Mouse (Mus musculus): Measurements from ENCODE around the gene Eng. TPM values are rescaled to one million over a fixed set of nuclear protein-coding genes. Genes with fewer than 3 reads are reported as not detected.
A peak's percentile ranks its signal among the peaks of the same experiment; 100 is the strongest.

The Eng gene
- polyA plus RNA-seq, 1 experiment from 2014 or later = 30.5 TPM

DNA sequence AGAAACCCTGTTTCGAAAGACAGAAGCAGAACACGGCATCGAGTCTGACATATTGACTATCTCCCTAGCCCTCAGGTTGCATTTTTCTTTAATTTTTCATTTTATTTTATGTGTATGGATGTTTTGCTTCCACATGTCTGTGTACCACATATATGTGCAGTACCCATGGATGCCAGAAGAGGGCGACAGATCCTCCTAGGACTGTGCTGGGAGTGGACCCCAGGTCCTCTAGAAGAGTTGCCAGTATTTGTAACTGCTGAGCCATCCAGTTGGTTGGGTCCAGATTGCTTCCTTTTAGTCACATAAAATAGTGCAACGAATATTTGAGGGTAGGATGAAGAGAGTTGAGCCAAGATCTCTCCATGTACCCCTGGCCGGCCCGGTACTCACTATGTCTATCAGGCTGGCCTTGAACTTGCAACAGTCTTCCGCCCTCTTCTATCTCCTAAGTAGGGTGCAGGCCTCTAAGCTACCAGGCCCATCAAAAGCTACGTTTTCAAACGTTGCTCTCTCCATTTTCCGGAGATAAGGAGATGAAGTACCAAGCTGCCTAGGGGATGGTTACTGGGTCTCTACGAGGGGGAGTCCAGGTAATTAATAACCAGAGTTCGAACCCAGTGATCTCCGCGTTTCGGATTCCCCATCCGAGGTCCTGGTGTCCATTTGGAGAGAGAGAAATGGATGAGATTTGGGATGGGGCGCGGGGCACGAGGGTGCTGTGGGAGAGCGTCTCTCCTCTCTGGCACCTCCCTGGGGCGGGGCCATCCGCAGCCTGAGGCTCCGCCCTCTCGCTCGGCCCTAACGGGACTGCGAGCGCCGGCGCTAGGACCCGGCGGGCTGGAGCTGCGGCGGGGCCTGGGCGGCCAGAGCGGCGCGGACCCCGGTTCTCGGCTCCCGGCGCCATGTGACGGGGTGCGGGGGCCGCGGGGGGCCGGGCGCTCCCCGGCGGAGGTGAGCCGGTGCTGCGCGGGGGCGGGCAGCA is 39.9 kb upstream of the Eng start:
- ATAC-seq (ENCODE audit: low FRiP score) = peak; percentile 87

DNA sequence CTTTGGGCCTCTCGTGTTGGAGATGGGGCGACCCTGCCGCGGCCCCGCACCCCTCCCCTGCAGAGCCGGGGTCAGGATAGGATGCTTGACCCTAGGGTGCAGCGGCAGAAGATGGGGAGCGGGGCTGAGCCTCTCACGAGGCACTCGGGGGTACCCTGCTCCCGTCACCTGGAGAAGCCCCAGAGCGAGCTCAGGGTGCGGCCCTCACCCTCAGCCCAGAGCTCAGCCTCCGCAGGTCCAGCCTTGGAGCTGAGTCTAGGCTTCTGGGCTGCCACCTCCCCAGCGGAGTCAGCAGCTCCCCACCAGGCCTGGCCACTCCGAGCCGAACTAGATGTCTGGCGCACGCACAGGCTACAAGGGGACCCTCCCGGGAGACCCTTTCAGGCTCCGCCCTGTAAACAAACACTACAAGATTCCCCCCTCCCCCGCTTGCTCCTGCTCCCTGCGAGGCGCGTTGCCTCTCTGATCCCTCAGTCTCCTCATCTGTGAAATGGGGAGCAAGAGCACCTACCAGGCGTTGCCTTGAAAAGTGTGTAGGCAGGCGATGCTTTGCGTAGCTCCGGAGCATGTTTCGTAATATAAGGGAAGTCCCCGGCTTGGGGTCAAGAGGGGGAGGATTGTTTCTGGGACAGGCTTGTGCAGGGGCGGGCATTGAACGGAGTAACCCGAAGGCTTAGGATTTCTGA is 39.0 kb upstream of the Eng start:
- no peaks in the 10 kb centered on the region for H3K36me3 ChIP-seq (replicated peaks; ENCODE audit: control insufficient read depth, insufficient read depth)
- DNase-seq (ENCODE audit: low spot score) = no peak
- H3K27me3 ChIP-seq (ENCODE audit: control insufficient read depth, insufficient read depth, low read length) = no peaks in the 10 kb centered on the region
- ATAC-seq (ENCODE audit: low FRiP score) = peak; percentile 38
- peak overlapping the region; percentile 78 for H3K9ac ChIP-seq
- H3K27ac ChIP-seq = no peak overlapping the region
- peak overlapping the region; percentile 90 for H3K4me2 ChIP-seq (replicated peaks)
- H3K4me1 ChIP-seq (replicated peaks; ENCODE audit: control insufficient read depth, insufficient read depth, low read length) = peaks cover 23% of the 10 kb centered on the region; the same call in 1 of the 2 replicates
- 6% methylated on average over 34 of the region's 34 CpGs for WGBS
- no peaks in the 10 kb centered on the region for H3K9me3 ChIP-seq (ENCODE audit: control insufficient read depth, low read length)
- H3K4me3 ChIP-seq (replicated peaks; ENCODE audit: low read length) = peak overlapping the region; percentile 77

More for the DNA sequence above, 39.9 kb upstream of the Eng start:
- H3K9ac ChIP-seq = peak overlapping the region; percentile 78
- H3K4me1 ChIP-seq (replicated peaks; ENCODE audit: control insufficient read depth, insufficient read depth, low read length) = peaks cover 23% of the 10 kb centered on the region; the same call in 1 of the 2 replicates
- no peaks in the 10 kb centered on the region for H3K36me3 ChIP-seq (replicated peaks; ENCODE audit: control insufficient read depth, insufficient read depth)
- H3K4me3 ChIP-seq (replicated peaks; ENCODE audit: low read length) = peak overlapping the region; percentile 77
- WGBS = 12% methylated on average over 49 of the region's 55 CpGs
- peak; percentile 80 for DNase-seq (ENCODE audit: low spot score)
- H3K27me3 ChIP-seq (ENCODE audit: control insufficient read depth, insufficient read depth, low read length) = no peaks in the 10 kb centered on the region
- no peaks in the 10 kb centered on the region for H3K9me3 ChIP-seq (ENCODE audit: control insufficient read depth, low read length)
- H3K27ac ChIP-seq = no peak overlapping the region
- H3K4me2 ChIP-seq (replicated peaks) = peak overlapping the region; percentile 90

DNA sequence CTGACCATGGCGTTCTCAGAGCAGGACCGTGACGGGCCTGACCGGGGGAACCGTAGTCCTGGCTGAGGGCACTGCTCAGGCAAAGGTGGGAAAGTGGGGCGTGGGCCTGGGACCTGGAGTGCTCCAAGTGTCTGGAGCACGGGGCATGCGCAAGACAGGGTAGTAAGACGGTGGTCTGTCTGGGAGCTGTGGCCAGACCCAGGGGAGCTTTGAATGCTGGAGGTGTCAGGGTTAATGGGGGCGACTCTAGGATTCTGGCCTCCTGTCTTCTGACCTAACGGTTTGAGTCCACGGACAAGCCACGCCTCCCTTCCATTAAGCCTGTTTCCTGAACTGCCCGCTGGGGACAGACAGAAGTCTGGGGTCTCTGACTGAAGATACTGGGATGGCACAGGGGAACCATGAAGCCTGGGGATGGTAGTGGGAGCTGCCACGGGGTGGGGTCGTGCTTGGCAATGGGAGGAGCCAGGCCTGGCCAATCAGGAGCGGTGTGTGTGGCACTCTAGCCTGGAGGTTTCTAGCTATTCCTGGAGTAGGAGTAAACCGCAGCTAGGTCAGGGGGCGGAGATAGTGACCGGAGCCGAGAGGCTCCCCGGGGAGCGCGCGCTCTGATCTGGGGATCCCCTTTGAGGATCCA is 38.1 kb upstream of the Eng start:
- H3K9me3 ChIP-seq (ENCODE audit: control insufficient read depth, low read length) = no peaks in the 10 kb centered on the region
- H3K27me3 ChIP-seq (ENCODE audit: control insufficient read depth, insufficient read depth, low read length) = no peaks in the 10 kb centered on the region
- H3K4me3 ChIP-seq (replicated peaks; ENCODE audit: low read length) = peak overlapping the region; percentile 77; the same call in 1 of the 2 replicates
- no peak overlapping the region for H3K27ac ChIP-seq
- H3K4me1 ChIP-seq (replicated peaks; ENCODE audit: control insufficient read depth, insufficient read depth, low read length) = peaks cover 23% of the 10 kb centered on the region; the same call in 1 of the 2 replicates
- H3K9ac ChIP-seq = no peak overlapping the region
- ATAC-seq (ENCODE audit: low FRiP score) (no peak), DNase-seq (ENCODE audit: low spot score) (no peak)
- H3K36me3 ChIP-seq (replicated peaks; ENCODE audit: control insufficient read depth, insufficient read depth) = no peaks in the 10 kb centered on the region
- 12% methylated on average over 25 of the region's 25 CpGs for WGBS
- peak overlapping the region; percentile 90 for H3K4me2 ChIP-seq (replicated peaks)

DNA sequence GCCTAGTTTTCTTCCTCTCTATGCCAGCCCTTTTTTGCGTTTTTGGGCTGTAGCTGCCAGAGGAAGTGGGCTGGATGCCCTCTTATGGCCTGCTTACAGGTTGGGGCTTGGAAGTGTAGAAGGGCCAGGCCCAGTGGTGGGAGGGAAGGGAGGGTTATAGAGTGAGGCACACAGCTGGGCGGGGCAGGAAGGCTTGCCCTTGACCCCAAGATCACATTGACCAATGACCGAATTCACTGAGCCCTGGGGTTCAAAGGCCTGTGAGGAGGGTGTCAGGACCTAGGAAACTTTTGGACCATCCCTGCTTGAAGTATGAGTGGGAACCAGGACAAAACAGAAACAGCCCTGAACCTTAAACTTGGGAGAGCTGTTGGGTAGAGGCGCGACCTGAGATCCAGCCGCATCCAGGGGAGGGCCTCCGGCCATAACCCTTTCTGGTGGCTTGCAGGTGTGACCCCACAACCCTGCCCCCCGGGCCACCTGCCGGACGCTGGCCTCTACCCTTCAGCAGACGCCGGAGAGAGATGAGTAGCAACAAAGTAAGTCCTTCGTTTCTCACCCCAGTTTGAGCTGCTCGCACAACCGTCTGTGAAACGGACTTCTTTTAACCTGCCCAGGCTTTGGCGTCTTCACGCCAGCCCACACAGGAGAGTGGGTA is 37.5 kb upstream of the Eng start:
- H3K4me3 ChIP-seq (replicated peaks; ENCODE audit: low read length) = peak overlapping the region; percentile 77; the same call in 1 of the 2 replicates
- no peaks in the 10 kb centered on the region for H3K36me3 ChIP-seq (replicated peaks; ENCODE audit: control insufficient read depth, insufficient read depth)
- no peak overlapping the region for H3K27ac ChIP-seq
- ATAC-seq (ENCODE audit: low FRiP score) = no peak
- WGBS = 41% methylated on average over 18 of the region's 18 CpGs
- no peak for DNase-seq (ENCODE audit: low spot score)
- no peaks in the 10 kb centered on the region for H3K9me3 ChIP-seq (ENCODE audit: control insufficient read depth, low read length)
- 0 out of 2 replicates have a peak overlapping the region, but pooled peaks have one; percentile 8 for H3K9ac ChIP-seq
- no peaks in the 10 kb centered on the region for H3K27me3 ChIP-seq (ENCODE audit: control insufficient read depth, insufficient read depth, low read length)
- H3K4me2 ChIP-seq (replicated peaks) = peak overlapping the region; percentile 90
- H3K4me1 ChIP-seq (replicated peaks; ENCODE audit: control insufficient read depth, insufficient read depth, low read length) = peaks cover 23% of the 10 kb centered on the region; the same call in 1 of the 2 replicates

DNA sequence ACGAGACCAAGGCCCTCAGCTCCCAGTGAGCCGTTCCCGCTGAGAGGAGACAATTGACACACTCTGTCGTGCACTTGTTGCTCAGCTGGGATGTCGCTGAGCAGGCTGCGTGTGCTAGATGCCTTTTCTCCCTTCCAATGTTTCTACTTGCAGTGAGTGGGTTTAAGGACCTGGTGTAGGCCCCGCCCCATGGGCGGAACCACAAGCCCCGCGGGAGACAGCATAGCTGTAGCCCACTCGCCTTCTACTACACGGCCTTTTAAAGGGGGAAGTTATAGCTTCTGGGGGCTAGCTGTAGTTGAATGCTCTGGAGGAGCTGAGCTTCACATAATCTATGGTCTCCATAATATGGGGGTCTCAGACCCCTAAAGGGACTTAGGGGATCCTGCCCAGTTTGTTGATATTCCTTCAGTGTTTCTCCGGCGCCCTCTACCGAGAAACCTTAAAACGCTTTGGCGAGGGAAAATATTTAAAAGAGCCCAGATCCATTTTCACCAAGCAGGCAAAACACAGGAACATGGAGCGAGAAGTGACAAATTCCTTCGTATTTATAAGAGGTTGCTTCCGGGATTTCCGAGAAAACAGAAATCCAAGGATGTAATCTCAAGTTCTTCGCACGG is 35.7 kb upstream of the Eng start:
- ATAC-seq (ENCODE audit: low FRiP score) = no peak
- no peak overlapping the region for H3K4me3 ChIP-seq (replicated peaks; ENCODE audit: low read length)
- peaks cover 14% of the 10 kb centered on the region; the same call in 1 of the 2 replicates for H3K36me3 ChIP-seq (replicated peaks; ENCODE audit: control insufficient read depth, insufficient read depth)
- H3K9me3 ChIP-seq (ENCODE audit: control insufficient read depth, low read length) = no peaks in the 10 kb centered on the region
- no peak overlapping the region for H3K27ac ChIP-seq
- peaks cover 23% of the 10 kb centered on the region; the same call in 1 of the 2 replicates for H3K4me1 ChIP-seq (replicated peaks; ENCODE audit: control insufficient read depth, insufficient read depth, low read length)
- DNase-seq (ENCODE audit: low spot score) = peak; percentile 52
- 15% methylated on average over 23 of the region's 23 CpGs for WGBS
- no peaks in the 10 kb centered on the region for H3K27me3 ChIP-seq (ENCODE audit: control insufficient read depth, insufficient read depth, low read length)
- H3K9ac ChIP-seq = 0 out of 2 replicates have a peak overlapping the region, but pooled peaks have one; percentile 9
- peak overlapping the region; percentile 43 for H3K4me2 ChIP-seq (replicated peaks)

DNA sequence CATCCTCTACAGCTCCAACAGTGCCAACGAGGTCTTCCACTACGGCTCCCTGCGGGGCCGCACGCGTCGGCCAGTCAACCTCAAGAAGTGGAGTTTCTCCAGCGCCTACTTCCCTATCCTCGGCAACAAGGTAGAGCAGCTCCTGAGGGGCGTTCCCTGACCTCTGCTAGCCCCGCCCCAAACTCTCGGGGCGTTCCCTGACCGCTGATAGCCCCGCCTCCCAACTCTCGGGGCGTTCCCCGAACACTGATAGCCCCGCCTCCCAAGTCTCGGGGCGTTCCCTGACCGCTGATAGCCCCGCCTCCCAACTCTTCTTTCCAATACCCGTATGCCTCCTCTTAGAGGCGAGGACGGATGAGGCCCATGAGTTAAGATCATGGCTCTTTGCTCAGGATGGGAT is 34.1 kb upstream of the Eng start:
- peaks cover 20% of the 10 kb centered on the region; the same call in 1 of the 2 replicates for H3K4me1 ChIP-seq (replicated peaks; ENCODE audit: control insufficient read depth, insufficient read depth, low read length)
- DNase-seq (ENCODE audit: low spot score) (no peak), ATAC-seq (ENCODE audit: low FRiP score) (no peak)
- 71% methylated on average over 26 of the region's 26 CpGs for WGBS
- H3K27me3 ChIP-seq (ENCODE audit: control insufficient read depth, insufficient read depth, low read length) = no peaks in the 10 kb centered on the region
- no peak overlapping the region for H3K9ac ChIP-seq
- H3K27ac ChIP-seq = no peak overlapping the region
- H3K36me3 ChIP-seq (replicated peaks; ENCODE audit: control insufficient read depth, insufficient read depth) = peaks cover 15% of the 10 kb centered on the region; the same call in 1 of the 2 replicates
- H3K4me2 ChIP-seq (replicated peaks) = no peak overlapping the region
- H3K9me3 ChIP-seq (ENCODE audit: control insufficient read depth, low read length) = no peaks in the 10 kb centered on the region
- H3K4me3 ChIP-seq (replicated peaks; ENCODE audit: low read length) = no peak overlapping the region

DNA sequence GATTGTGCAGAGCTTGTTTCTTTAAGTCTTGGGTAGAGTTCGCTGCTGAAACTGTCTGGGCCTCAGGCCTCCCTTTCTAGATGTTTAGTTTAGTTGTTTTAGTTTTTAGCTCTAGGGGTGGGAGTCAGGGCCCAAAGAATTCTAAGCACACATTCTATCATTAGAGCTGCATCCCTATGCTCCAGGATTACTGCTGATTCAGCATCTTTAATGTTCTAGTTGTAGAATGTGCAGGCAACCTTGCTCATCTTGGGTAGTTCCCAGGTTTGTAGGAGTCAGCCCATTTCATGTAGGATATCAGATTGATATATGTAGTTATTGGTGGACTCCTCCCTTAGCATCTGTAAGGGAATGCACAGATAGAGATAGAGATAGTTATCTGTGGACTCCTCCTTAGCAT is 29.3 kb upstream of the Eng start:
- H3K27me3 ChIP-seq (ENCODE audit: control insufficient read depth, insufficient read depth, low read length) = no peaks in the 10 kb centered on the region
- no peak for ATAC-seq (ENCODE audit: low FRiP score)
- H3K4me2 ChIP-seq (replicated peaks) = no peak overlapping the region
- peaks cover 19% of the 10 kb centered on the region for H3K4me1 ChIP-seq (replicated peaks; ENCODE audit: control insufficient read depth, insufficient read depth, low read length)
- H3K9me3 ChIP-seq (ENCODE audit: control insufficient read depth, low read length) = no peaks in the 10 kb centered on the region
- H3K27ac ChIP-seq = no peak overlapping the region
- peaks cover 15% of the 10 kb centered on the region; the same call in 1 of the 2 replicates for H3K36me3 ChIP-seq (replicated peaks; ENCODE audit: control insufficient read depth, insufficient read depth)
- 97% methylated on average over 1 of the region's 1 CpGs for WGBS
- no peak overlapping the region for H3K9ac ChIP-seq
- no peak for DNase-seq (ENCODE audit: low spot score)
- no peak overlapping the region for H3K4me3 ChIP-seq (replicated peaks; ENCODE audit: low read length)

DNA sequence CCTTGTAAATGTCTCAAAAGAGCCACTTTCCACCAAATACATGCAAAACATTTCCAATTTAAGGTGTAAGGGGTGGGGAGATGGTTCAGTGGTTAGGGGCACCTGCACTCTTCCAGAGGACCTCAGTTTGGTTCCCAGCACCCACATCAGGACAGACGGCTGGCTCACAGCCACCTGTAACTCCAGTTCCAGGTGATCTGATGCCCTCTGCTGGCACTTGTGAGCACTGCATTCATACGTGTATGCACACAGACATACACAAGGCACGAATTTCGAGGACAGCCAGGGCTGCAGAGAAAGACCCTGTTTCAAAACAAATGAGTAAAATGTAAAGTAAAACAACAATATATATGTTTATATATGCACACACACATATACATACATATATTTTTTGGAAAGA is 28.8 kb upstream of the Eng start:
- DNase-seq (ENCODE audit: low spot score) (no peak), ATAC-seq (ENCODE audit: low FRiP score) (no peak)
- 95% methylated on average over 4 of the region's 4 CpGs for WGBS
- no peaks in the 10 kb centered on the region for H3K27me3 ChIP-seq (ENCODE audit: control insufficient read depth, insufficient read depth, low read length)
- H3K36me3 ChIP-seq (replicated peaks; ENCODE audit: control insufficient read depth, insufficient read depth) = peaks cover 15% of the 10 kb centered on the region; the same call in 1 of the 2 replicates
- no peaks in the 10 kb centered on the region for H3K9me3 ChIP-seq (ENCODE audit: control insufficient read depth, low read length)
- no peak overlapping the region for H3K4me2 ChIP-seq (replicated peaks)
- H3K9ac ChIP-seq = no peak overlapping the region
- peaks cover 19% of the 10 kb centered on the region for H3K4me1 ChIP-seq (replicated peaks; ENCODE audit: control insufficient read depth, insufficient read depth, low read length)
- H3K27ac ChIP-seq = no peak overlapping the region
- no peak overlapping the region for H3K4me3 ChIP-seq (replicated peaks; ENCODE audit: low read length)

Measured in hindbrain, embryonic 14.5 days (tissue).